Mouse (Mus musculus) neural tube, embryonic 15.5 days (tissue): ENCODE data around the gene Mroh2a. TPM values are rescaled to one million over a fixed set of nuclear protein-coding genes. Genes with fewer than 3 reads are reported as not detected.
"Not testable (repeated sequence)": the region's sequence is repeated elsewhere in the genome, so short reads cannot be mapped to it uniquely, and the experiment has no call there.

Experiments
- ATAC-seq: fragments of 200-750 bp; cut with Nextera tagmentation; 2 replicates; pipeline ENCODE4 v1.8.0; 2017; ENCODE audit warnings: mild to moderate bottlenecking, moderate TSS enrichment, moderate library complexity; ENCODE audit not compliant: low FRiP score
- H3K27ac ChIP-seq: fragments of 300-500 bp; sonication (generic); replicated peaks from 2 replicates; pipeline ENCODE4 v1.5.1; 2015; ENCODE audit warnings: mild to moderate bottlenecking, inconsistent platforms
- H3K27me3 ChIP-seq: fragments of 300-500 bp; sonication (generic); replicated peaks from 2 replicates; pipeline ENCODE4 v1.6.1; 2015; ENCODE audit warnings: inconsistent platforms
- H3K36me3 ChIP-seq: fragments of 300-500 bp; sonication (generic); 2 replicates; pipeline ENCODE4 v1.6.1; 2015; ENCODE audit warnings: inconsistent platforms
- H3K4me1 ChIP-seq: fragments of 300-500 bp; sonication (generic); 2 replicates; pipeline ENCODE4 v1.6.1; 2015; ENCODE audit warnings: inconsistent platforms
- H3K4me2 ChIP-seq: fragments of 300-500 bp; sonication (generic); 2 replicates; pipeline ENCODE4 v1.6.1; 2015; ENCODE audit warnings: inconsistent platforms, mild to moderate bottlenecking, moderate library complexity
- H3K4me3 ChIP-seq: fragments of 300-500 bp; sonication (generic); replicated peaks from 2 replicates; pipeline ENCODE4 v1.5.1; 2015; ENCODE audit warnings: mild to moderate bottlenecking, inconsistent platforms
- H3K9ac ChIP-seq: fragments of 300-500 bp; sonication (generic); replicated peaks from 2 replicates; pipeline ENCODE4 v1.6.1; 2015; ENCODE audit warnings: mild to moderate bottlenecking, inconsistent platforms
- H3K9me3 ChIP-seq: fragments of 300-500 bp; sonication (generic); replicated peaks from 2 replicates; pipeline ENCODE4 v1.6.1; 2016; ENCODE audit warnings: inconsistent platforms
- WGBS: fragments of 180-500 bp; shearing (Covaris S2); methylation state at CpG from one replicate; pipeline ENCODE4 v1.1.7; 2015; ENCODE audit warnings: mixed read lengths; 5-methylcytosine and 5-hydroxymethylcytosine counted together
- polyA plus RNA-seq: library from polyadenylated mRNA; unstranded; fragments of >200 nt; fragmentation: Nextera tagmentation; extraction: Ambion mirVana; gene quantifications from 2 replicates; pipeline ENCODE4 v1.2.1, GENCODE M21; 2015

Gene Mroh2a
- polyA plus RNA-seq, 1 experiment from 2014 or later = 0.69 TPM

- Histone ChIP-seq H3K9ac (no peak overlapping the region), H3K27ac (no peak overlapping the region), H3K36me3 (no peaks in the 10 kb centered on the region), H3K4me2 (no peak overlapping the region), H3K27me3 (no peaks in the 10 kb centered on the region), H3K4me1 (no peaks in the 10 kb centered on the region), H3K9me3 (peaks cover 27% of the 10 kb centered on the region), H3K4me3 (no peak overlapping the region)
- no peak for ATAC-seq
Measured at GRCm38 (mm10) chr1:88220336-88220735, 6.5 kb upstream of the Mroh2a start.

- Histone ChIP-seq H3K9me3 (peaks cover 29% of the 10 kb centered on the region), H3K36me3 (no peaks in the 10 kb centered on the region), H3K4me3 (no peak overlapping the region), H3K4me2 (no peak overlapping the region), H3K27me3 (no peaks in the 10 kb centered on the region), H3K4me1 (no peaks in the 10 kb centered on the region), H3K9ac (no peak overlapping the region), H3K27ac (no peak overlapping the region)
- ATAC-seq = no peak
- WGBS = 56% methylated on average over 2 of the region's 2 CpGs
Measured at GRCm38 (mm10) chr1:88222216-88222615, 4.6 kb upstream of the Mroh2a start.

GRCm38 (mm10) chr1:88223011-88223515 lies 3.7 kb upstream of the Mroh2a start:
- peaks cover 33% of the 10 kb centered on the region for H3K9me3 ChIP-seq
- H3K9ac ChIP-seq, ATAC-seq, H3K27ac ChIP-seq, H3K27me3 ChIP-seq, H3K4me3 ChIP-seq, H3K4me1 ChIP-seq, H3K4me2 ChIP-seq, H3K36me3 ChIP-seq: not testable (repeated sequence)

GRCm38 (mm10) chr1:88223591-88223990 lies 3.2 kb upstream of the Mroh2a start:
- no peak overlapping the region for H3K9ac ChIP-seq
- peaks cover 38% of the 10 kb centered on the region for H3K9me3 ChIP-seq
- H3K4me3 ChIP-seq = no peak overlapping the region
- no peaks in the 10 kb centered on the region for H3K36me3 ChIP-seq
- H3K4me2 ChIP-seq = no peak overlapping the region
- 58% methylated on average over 1 of the region's 1 CpGs for WGBS
- no peaks in the 10 kb centered on the region for H3K27me3 ChIP-seq
- ATAC-seq = no peak
- H3K27ac ChIP-seq = no peak overlapping the region
- H3K4me1 ChIP-seq = no peaks in the 10 kb centered on the region

- H3K9ac ChIP-seq = no peak overlapping the region
- no peak overlapping the region for H3K4me2 ChIP-seq
- ATAC-seq = no peak
- H3K9me3 ChIP-seq = peaks cover 44% of the 10 kb centered on the region
- no peaks in the 10 kb centered on the region for H3K27me3 ChIP-seq
- no peak overlapping the region for H3K4me3 ChIP-seq
- H3K36me3 ChIP-seq = no peaks in the 10 kb centered on the region
- 70% methylated on average over 2 of the region's 2 CpGs for WGBS
- H3K4me1 ChIP-seq = no peaks in the 10 kb centered on the region
- H3K27ac ChIP-seq = no peak overlapping the region
Measured at GRCm38 (mm10) chr1:88224029-88224776, 2.6 kb upstream of the Mroh2a start.

- not testable (repeated sequence) for H3K4me2 ChIP-seq, H3K4me1 ChIP-seq, ATAC-seq, H3K27me3 ChIP-seq, H3K36me3 ChIP-seq, H3K27ac ChIP-seq, H3K9ac ChIP-seq, H3K4me3 ChIP-seq
- H3K9me3 ChIP-seq = peaks cover 55% of the 10 kb centered on the region
- 41% methylated on average over 2 of the region's 2 CpGs for WGBS
Measured at GRCm38 (mm10) chr1:88225301-88225700, 1.5 kb upstream of the Mroh2a start.

GRCm38 (mm10) chr1:88225741-88226140 lies 1.0 kb upstream of the Mroh2a start:
- Histone ChIP-seq H3K36me3 (no peaks in the 10 kb centered on the region), H3K4me2 (no peak overlapping the region), H3K4me3 (no peak overlapping the region), H3K9ac (no peak overlapping the region), H3K27me3 (no peaks in the 10 kb centered on the region), H3K9me3 (peaks cover 59% of the 10 kb centered on the region), H3K27ac (no peak overlapping the region), H3K4me1 (no peaks in the 10 kb centered on the region)
- no peak for ATAC-seq

- no peaks in the 10 kb centered on the region for H3K27me3 ChIP-seq
- H3K9me3 ChIP-seq = peaks cover 72% of the 10 kb centered on the region
- no peaks in the 10 kb centered on the region for H3K4me1 ChIP-seq
- no peak overlapping the region for H3K4me3 ChIP-seq
- H3K27ac ChIP-seq = no peak overlapping the region
- H3K36me3 ChIP-seq = no peaks in the 10 kb centered on the region
- H3K4me2 ChIP-seq = no peak overlapping the region
- H3K9ac ChIP-seq = no peak overlapping the region
- 61% methylated on average over 2 of the region's 2 CpGs for WGBS
- no peak for ATAC-seq
Measured at GRCm38 (mm10) chr1:88227482-88227881, 696 bp downstream of the Mroh2a start.

GRCm38 (mm10) chr1:88228121-88228520 lies 1.3 kb downstream of the Mroh2a start:
- Histone ChIP-seq H3K4me1 (no peaks in the 10 kb centered on the region), H3K27me3 (no peaks in the 10 kb centered on the region), H3K4me3 (no peak overlapping the region), H3K4me2 (no peak overlapping the region), H3K9me3 (peaks cover 78% of the 10 kb centered on the region), H3K27ac (no peak overlapping the region), H3K36me3 (no peaks in the 10 kb centered on the region), H3K9ac (no peak overlapping the region)
- WGBS = 72% methylated on average over 7 of the region's 7 CpGs
- no peak for ATAC-seq

GRCm38 (mm10) chr1:88229566-88229965 lies 2.8 kb downstream of the Mroh2a start:
- WGBS = 83% methylated on average over 3 of the region's 3 CpGs
- Histone ChIP-seq H3K9ac (no peak overlapping the region), H3K27me3 (no peaks in the 10 kb centered on the region), H3K4me1 (no peaks in the 10 kb centered on the region), H3K4me3 (no peak overlapping the region), H3K4me2 (no peak overlapping the region), H3K36me3 (no peaks in the 10 kb centered on the region), H3K9me3 (peaks cover 91% of the 10 kb centered on the region), H3K27ac (no peak overlapping the region)
- ATAC-seq = no peak

GRCm38 (mm10) chr1:88229986-88230385 lies 3.2 kb downstream of the Mroh2a start:
- Histone ChIP-seq H3K9me3 (peaks cover 95% of the 10 kb centered on the region), H3K9ac (no peak overlapping the region), H3K27ac (no peak overlapping the region), H3K36me3 (no peaks in the 10 kb centered on the region), H3K4me3 (no peak overlapping the region), H3K27me3 (no peaks in the 10 kb centered on the region), H3K4me1 (no peaks in the 10 kb centered on the region), H3K4me2 (no peak overlapping the region)
- no peak for ATAC-seq
- 88% methylated on average over 5 of the region's 5 CpGs for WGBS

GRCm38 (mm10) chr1:88230421-88230820 lies 3.6 kb downstream of the Mroh2a start:
- 73% methylated on average over 7 of the region's 7 CpGs for WGBS
- no peaks in the 10 kb centered on the region for H3K36me3 ChIP-seq
- no peaks in the 10 kb centered on the region for H3K27me3 ChIP-seq
- no peak overlapping the region for H3K27ac ChIP-seq
- peaks cover 98% of the 10 kb centered on the region for H3K9me3 ChIP-seq
- no peak overlapping the region for H3K4me3 ChIP-seq
- no peaks in the 10 kb centered on the region for H3K4me1 ChIP-seq
- H3K9ac ChIP-seq = no peak overlapping the region
- ATAC-seq = no peak
- no peak overlapping the region for H3K4me2 ChIP-seq
